Comparison of ENCODE assay signal across 9 mouse cellular contexts in genomic region chr7:138910193-138910562, GRCm38 (mm10). TPM values are rescaled to one million over a fixed set of nuclear protein-coding genes. Genes with fewer than 3 reads are reported as not detected.
DNase-seq lines count a peak whose midpoint lies in the region; ATAC-seq and TF ChIP-seq lines count a peak whose summit lies in the region.
"Had no signal": no experiment of that assay in that cellular context is flagged by ENCODE, and none has a peak within 500 bp of the region (broad histone marks: within the 10 kb centered on the region; RNA-seq: fewer than 3 reads in every experiment).

No protein-coding gene starts in this region.

- H3K27ac ChIP-seq in heart, embryonic 13.5 days (replicated peaks) = peak overlapping the region; percentile 92
- no peak overlapping the region for H3K27ac ChIP-seq in ES-E14 (ENCODE audit: insufficient read depth, low read depth, low read length, poor library complexity, severe bottlenecking)
- no peak overlapping the region; the same call in 1 of the 2 replicates for H3K27ac ChIP-seq in forebrain, embryonic 15.5 days (replicated peaks)
- peak overlapping the region; percentile 87 for H3K27ac ChIP-seq in liver, embryonic 16.5 days (ENCODE audit: low read length)

- DNase-seq in heart, postnatal 36 days = no peak
- DNase-seq in ES-E14 (ENCODE audit: low read depth, low spot score) = no peak
- no peak for DNase-seq in right cerebral cortex, postnatal 36 days (ENCODE audit: low spot score in 2 of 2)
- DNase-seq in adrenal gland, postnatal 14 days = no peak

- H3K9me3 ChIP-seq in heart, embryonic 13.5 days = no peaks in the 10 kb centered on the region
- H3K9me3 ChIP-seq in ES-E14 (ENCODE audit: control insufficient read depth, insufficient read depth, low read depth, low read length) = no peaks in the 10 kb centered on the region
- no peaks in the 10 kb centered on the region for H3K9me3 ChIP-seq in forebrain, embryonic 15.5 days
- no peaks in the 10 kb centered on the region for H3K9me3 ChIP-seq in liver, embryonic 16.5 days (replicated peaks; ENCODE audit: control insufficient read depth, low read length)

- H3K36me3 ChIP-seq in heart, embryonic 13.5 days = no peaks in the 10 kb centered on the region
- no peaks in the 10 kb centered on the region for H3K36me3 ChIP-seq in ES-E14 (ENCODE audit: control insufficient read depth, insufficient read depth, low read length, poor library complexity, severe bottlenecking)
- no peaks in the 10 kb centered on the region for H3K36me3 ChIP-seq in forebrain, embryonic 15.5 days
- H3K36me3 ChIP-seq in liver, embryonic 16.5 days (ENCODE audit: control insufficient read depth, insufficient read depth) = no peaks in the 10 kb centered on the region

- peak overlapping the region; percentile 79 for H3K9ac ChIP-seq in heart, embryonic 13.5 days
- H3K9ac ChIP-seq in ES-E14 (ENCODE audit: insufficient read depth, low read depth, low read length, poor library complexity, severe bottlenecking) = peak overlapping the region; percentile 24
- H3K9ac ChIP-seq in forebrain, embryonic 15.5 days (replicated peaks) = peak overlapping the region; percentile 46
- peak overlapping the region; percentile 67 for H3K9ac ChIP-seq in liver, embryonic 16.5 days (ENCODE audit: low read depth, low read length)

- no peak for ATAC-seq in heart, embryonic 13.5 days (ENCODE audit: extremely low read depth, insufficient number of reproducible peaks, low FRiP score, low TSS enrichment)
- no peak for ATAC-seq in forebrain, embryonic 15.5 days (replicated peaks)
- no peak for ATAC-seq in liver, embryonic 16.5 days (ENCODE audit: low read depth)
- ATAC-seq in erythroid progenitor cell, adult 5-6 weeks (replicated peaks; ENCODE audit: low FRiP score, poor library complexity, severe bottlenecking) = no peak

- in situ Hi-C loops in ES-E14 (cut with MboI; ENCODE audit: low sequenced_read_pairs in 2 of 2, unreplicated experiment in 2 of 2) = no loop called here

- H3K4me3 ChIP-seq in heart, embryonic 13.5 days = peak overlapping the region; percentile 89
- H3K4me3 ChIP-seq in ES-E14 (ENCODE audit: insufficient read depth in 1 of 2, low read depth in 1 of 2, low read length in 2 of 2, poor library complexity in 1 of 2, severe bottlenecking in 1 of 2) = peak overlapping the region; percentile 53 to 80
- peak overlapping the region; percentile 73 for H3K4me3 ChIP-seq in forebrain, embryonic 15.5 days
- peak overlapping the region; percentile 91 for H3K4me3 ChIP-seq in liver, embryonic 16.5 days (ENCODE audit: low read depth, low read length)

- intact Hi-C loops in heart, postnatal 36 days (cut with DNase I) = no loop called here

- no peaks in the 10 kb centered on the region for H3K27me3 ChIP-seq in heart, embryonic 13.5 days (replicated peaks)
- H3K27me3 ChIP-seq in forebrain, embryonic 15.5 days = no peaks in the 10 kb centered on the region
- no peaks in the 10 kb centered on the region for H3K27me3 ChIP-seq in liver, embryonic 16.5 days (ENCODE audit: control insufficient read depth, insufficient read depth, low read depth, low read length)

- WGBS in heart, embryonic 13.5 days = 24% methylated on average over 7 of the region's 7 CpGs
- WGBS in forebrain, embryonic 15.5 days = 24% methylated on average over 7 of the region's 7 CpGs
- 20% methylated on average over 7 of the region's 7 CpGs for WGBS in liver, embryonic 16.5 days (ENCODE audit: insufficient replicate concordance)

- peaks cover 44% of the 10 kb centered on the region for H3K4me1 ChIP-seq in heart, embryonic 13.5 days
- peaks cover 9 to 10% of the 10 kb centered on the region in 2 experiments for H3K4me1 ChIP-seq in ES-E14 (ENCODE audit: control insufficient read depth in 2 of 2, insufficient read depth in 2 of 2, low read length in 2 of 2, poor library complexity in 1 of 2)
- H3K4me1 ChIP-seq in forebrain, embryonic 15.5 days = peaks cover 27% of the 10 kb centered on the region
- H3K4me1 ChIP-seq in liver, embryonic 16.5 days (ENCODE audit: control insufficient read depth, low read depth, low read length) = peaks cover 41% of the 10 kb centered on the region

- peak overlapping the region; percentile 83 for H3K4me2 ChIP-seq in heart, embryonic 13.5 days
- H3K4me2 ChIP-seq in forebrain, embryonic 15.5 days (replicated peaks) = peak overlapping the region; percentile 79
- peak overlapping the region; percentile 94 for H3K4me2 ChIP-seq in liver, embryonic 16.5 days (ENCODE audit: low read depth, low read length)

TF ChIP-seq in ES-E14, 5 proteins besides CTCF, POLR2A, EP300 and RAD21:
- no peak for TF ChIP-seq ZC3H11A (IDR thresholded peaks at IDR 0.05; ENCODE audit: borderline replicate concordance, low read depth, low read length)
- TF ChIP-seq CHD2 (IDR thresholded peaks at IDR 0.05; ENCODE audit: low read depth, low read length) = no peak
- no peak for TF ChIP-seq HCFC1 (IDR thresholded peaks at IDR 0.05; ENCODE audit: borderline replicate concordance, insufficient read depth, low read length)
- TF ChIP-seq MAFK (IDR thresholded peaks at IDR 0.05; ENCODE audit: insufficient read depth, low read depth, low read length) = no peak
- TF ChIP-seq ZNF384 (IDR thresholded peaks at IDR 0.05; ENCODE audit: low read depth, low read length) = no peak
TF ChIP-seq in ES-E14: peak in this region for 0.

RNA-seq across cellular contexts. Expression of gene Bnip3, which starts 0.9 kb away (rescaled TPM):
- polyA plus RNA-seq in heart, embryonic 13.5 days (2015; fragmentation: Nextera tagmentation; extraction: Ambion mirVana) = 282 and 334 TPM in 2 replicates
- total RNA-seq in heart, postnatal 36 days (2021) = 100 to 1,000 TPM; 306 to 356 TPM
- total RNA-seq in ES-E14 (2012; rRNA removed) = 56.6 and 73.8 TPM in 2 replicates
- polyA plus RNA-seq in forebrain, embryonic 15.5 days (2015; fragmentation: Nextera tagmentation; extraction: Ambion mirVana) = 75.1 and 79.2 TPM in 2 replicates
- polyA plus RNA-seq in liver, embryonic 16.5 days (2015; fragmentation: Nextera tagmentation; extraction: Ambion mirVana) = 186 and 192 TPM in 2 replicates
- total RNA-seq in erythroid progenitor cell, adult 5-6 weeks (2015; ENCODE audit: low replicate concordance) = 0.72 and 9.2 TPM in 2 replicates
- total RNA-seq in erythroid progenitor cell, adult 5-6 weeks (2017; ENCODE audit: low replicate concordance) = 0.64 and 5.5 TPM in 2 replicates
- 233 and 293 TPM in 2 replicates for total RNA-seq in adrenal gland, postnatal 14 days (2021)

RNA-seq across cellular contexts. Expression of gene Jakmip3, which starts 30.4 kb away (rescaled TPM):
- polyA plus RNA-seq in heart, embryonic 13.5 days (2015; fragmentation: Nextera tagmentation; extraction: Ambion mirVana) = 0.10 TPM in 1 of 2 replicates, not detected in the other
- under 1 TPM; 0.14 to 0.53 TPM for total RNA-seq in heart, postnatal 36 days (2021)
- 0.09 and 0.11 TPM in 2 replicates for total RNA-seq in ES-E14 (2012; rRNA removed)
- polyA plus RNA-seq in forebrain, embryonic 15.5 days (2015; fragmentation: Nextera tagmentation; extraction: Ambion mirVana) = 5.5 and 6.6 TPM in 2 replicates
- not detected in 2 replicates for polyA plus RNA-seq in liver, embryonic 16.5 days (2015; fragmentation: Nextera tagmentation; extraction: Ambion mirVana)
- total RNA-seq in erythroid progenitor cell, adult 5-6 weeks (2015; ENCODE audit: low replicate concordance) = not detected in 2 replicates
- total RNA-seq in erythroid progenitor cell, adult 5-6 weeks (2017; ENCODE audit: low replicate concordance) = not detected in 2 replicates
- total RNA-seq in adrenal gland, postnatal 14 days (2021) = 3.9 and 4.7 TPM in 2 replicates
- total RNA-seq: neutrophil, adult 5-6 weeks had no signal

Comparison
In these comparisons a context has a peak if more than half of its experiments do, and no peak if none do; other contexts are left out.
1. H3K27ac ChIP-seq: peak in heart, embryonic 13.5 days (single experiment) and liver, embryonic 16.5 days (single experiment); none in ES-E14 (single experiment) and forebrain, embryonic 15.5 days (single experiment).
2. H3K9ac ChIP-seq: peak in every context shown above with its lines; median percentile 79 in heart, embryonic 13.5 days; 67 in liver, embryonic 16.5 days; 46 in forebrain, embryonic 15.5 days; 24 in ES-E14.
3. Peak in every context shown above with its lines, with median percentiles within 50 percentile points of each other: H3K4me2 ChIP-seq and H3K4me3 ChIP-seq.